Mouse (Mus musculus): ENCODE measurements at regions not wholly inside any gene's neighbourhood (a gene's known extent, or its start where the extent isn't known, plus 50 kb on each side); places are given as distances from the start of the nearest gene placed in this dataset.
A peak's percentile ranks its signal among the peaks of the same experiment; 100 is the strongest.

GRCm38 (mm10) chr7:136293536-136294145, 577.5 kb upstream of the Mki67 start:
- DNase-seq: no peak

GRCm38 (mm10) chr7:136294445-136294844, 578.3 kb upstream of the Mki67 start:
- peak in 1 of 2 experiments; percentile 14 for DNase-seq

GRCm38 (mm10) chr7:136297901-136298513, 581.8 kb upstream of the Mki67 start:
- no peak for DNase-seq

- DNase-seq: no peak
Measured at GRCm38 (mm10) chr7:136306137-136306536, 588.3 kb upstream of the Mgmt start.

- DNase-seq: no peak
Measured at GRCm38 (mm10) chr7:136308765-136309164, 585.6 kb upstream of the Mgmt start.

GRCm38 (mm10) chr7:136327281-136327680, 567.1 kb upstream of the Mgmt start:
- DNase-seq: peak; percentile 60 to 82

- DNase-seq: no peak
Measured at GRCm38 (mm10) chr7:136330431-136330830, 564.0 kb upstream of the Mgmt start.

GRCm38 (mm10) chr7:136332805-136333204, 561.6 kb upstream of the Mgmt start:
- DNase-seq: no peak

DNA sequence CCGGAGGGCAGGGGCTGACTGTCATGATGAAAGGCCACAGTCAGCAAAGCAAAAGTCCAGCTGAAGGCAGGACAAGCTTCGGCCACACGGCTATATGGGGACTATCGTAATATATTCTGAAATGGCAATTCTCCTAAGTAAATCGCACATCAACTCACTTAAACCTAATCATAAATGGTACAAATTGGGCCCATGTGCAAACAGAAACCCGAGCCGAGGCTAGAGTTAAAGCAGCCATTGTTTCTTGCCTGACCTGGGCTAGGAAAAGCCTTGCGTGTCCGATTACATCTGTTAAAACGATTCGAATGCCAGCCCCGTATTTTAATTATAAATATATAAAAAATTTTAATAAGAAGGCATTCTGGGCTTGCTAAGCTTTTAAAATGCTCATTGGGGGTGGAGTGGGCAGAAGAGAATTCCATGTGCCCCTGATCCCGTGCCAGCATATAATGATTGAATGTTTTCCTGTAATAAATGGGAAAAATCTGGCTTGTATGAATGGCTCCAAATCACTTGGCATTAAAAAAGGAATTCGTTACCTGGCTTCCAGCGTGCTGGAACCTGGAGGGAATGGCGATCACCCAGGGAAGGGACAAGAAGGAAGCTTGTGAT, 552.7 kb upstream of the Mgmt start:
- DNase-seq: no peak

DNA sequence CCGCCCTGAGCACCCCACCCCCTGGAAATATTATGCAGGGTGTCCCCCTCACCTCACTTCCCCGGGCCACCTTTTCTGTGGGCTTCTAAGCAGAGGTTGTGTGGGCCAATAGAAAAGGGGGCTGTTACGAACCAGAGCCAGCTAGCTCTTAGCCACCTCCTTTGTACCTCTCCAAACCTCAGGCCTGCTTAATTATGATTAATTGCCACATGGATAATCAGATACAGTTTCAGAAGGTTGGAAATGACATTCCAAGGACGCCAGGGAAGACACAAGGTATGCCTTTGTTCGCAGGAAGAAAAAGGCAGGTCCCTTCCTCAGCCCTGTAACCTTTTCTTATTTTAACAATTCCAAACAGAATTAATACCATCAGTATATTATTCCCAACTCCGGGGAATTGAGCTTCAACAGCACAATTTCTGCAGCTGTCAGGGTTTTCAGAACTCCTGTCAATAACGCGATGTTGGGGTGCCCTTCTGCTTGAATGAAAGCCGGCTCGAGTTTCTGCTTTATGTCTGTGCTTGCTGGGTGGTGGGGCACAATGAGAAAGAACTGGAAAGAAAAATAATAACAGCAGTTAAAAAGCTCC, 552.1 kb upstream of the Mgmt start:
- no peak for DNase-seq

DNA sequence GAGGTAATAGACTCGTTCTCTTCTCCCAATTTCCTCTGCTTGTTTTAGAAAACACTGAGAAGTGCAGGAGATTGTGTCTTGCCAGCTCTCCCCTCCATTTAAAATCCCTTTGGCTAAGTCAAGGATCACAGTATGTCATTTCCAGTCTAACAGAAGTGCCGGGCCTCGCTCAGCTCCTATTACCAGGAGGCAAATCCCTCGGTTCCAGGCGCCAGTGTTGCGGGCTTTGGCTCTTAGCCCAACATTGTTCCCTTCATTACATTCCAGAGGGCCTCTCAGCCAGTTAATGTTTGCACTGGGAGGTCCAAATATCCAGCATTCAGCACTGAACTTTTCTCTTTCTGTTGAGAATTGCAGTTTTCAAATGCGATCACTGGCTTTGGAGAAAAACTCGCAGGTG, 551.6 kb upstream of the Mgmt start:
- peak; percentile 55 to 71 for DNase-seq

- DNase-seq: no peak
Measured at GRCm38 (mm10) chr7:136343494-136343893, 550.9 kb upstream of the Mgmt start.

- DNase-seq: no peak
Measured at GRCm38 (mm10) chr7:136345051-136345450, 549.4 kb upstream of the Mgmt start.

DNA sequence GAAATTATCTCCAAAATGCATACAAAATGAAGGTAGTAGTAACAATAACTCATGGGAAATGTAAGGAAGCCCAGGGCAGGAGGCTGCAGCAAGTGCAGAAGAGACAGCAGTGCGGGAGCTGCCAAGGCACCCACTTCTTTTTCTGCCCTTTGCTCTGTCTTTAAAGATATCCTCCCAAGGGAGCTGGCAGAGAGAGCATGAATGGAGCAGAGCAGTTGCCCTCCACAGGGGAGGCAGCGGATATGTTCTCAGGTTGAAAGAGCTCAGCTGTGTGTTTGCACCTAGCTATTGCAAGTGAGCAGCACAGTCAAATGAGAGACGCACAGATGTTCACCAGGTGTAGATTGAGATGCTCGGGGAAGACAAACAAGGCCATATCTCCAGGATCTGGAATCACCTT, 547.9 kb upstream of the Mgmt start:
- DNase-seq: no peak

GRCm38 (mm10) chr7:136348309-136348708, 546.1 kb upstream of the Mgmt start:
- no peak for DNase-seq

GRCm38 (mm10) chr7:136349651-136350050, 544.8 kb upstream of the Mgmt start:
- no peak for DNase-seq

GRCm38 (mm10) chr7:136357011-136357410, 537.4 kb upstream of the Mgmt start:
- no peak for DNase-seq

- no peak for DNase-seq
Measured at GRCm38 (mm10) chr7:136365318-136366211, 528.8 kb upstream of the Mgmt start.

DNA sequence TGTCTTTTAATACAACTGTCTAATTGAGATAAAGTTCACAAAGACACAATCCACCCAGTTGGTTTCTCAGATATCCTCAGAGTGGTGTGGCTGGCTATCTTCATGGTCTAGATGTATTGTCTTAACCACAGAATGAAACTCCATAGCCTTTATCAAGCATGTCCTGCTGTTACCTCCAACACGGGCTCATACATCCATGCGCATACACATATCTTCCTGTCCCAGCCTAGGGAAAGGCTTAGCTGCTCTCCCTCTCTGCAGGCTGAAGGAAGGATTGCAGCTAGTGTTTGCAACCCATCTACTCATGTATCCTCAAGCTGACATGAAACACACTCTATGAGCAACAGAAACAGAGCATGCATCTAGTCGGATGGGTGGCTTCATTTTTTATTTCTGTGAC, 517.2 kb upstream of the Mgmt start:
- no peak for DNase-seq

DNA sequence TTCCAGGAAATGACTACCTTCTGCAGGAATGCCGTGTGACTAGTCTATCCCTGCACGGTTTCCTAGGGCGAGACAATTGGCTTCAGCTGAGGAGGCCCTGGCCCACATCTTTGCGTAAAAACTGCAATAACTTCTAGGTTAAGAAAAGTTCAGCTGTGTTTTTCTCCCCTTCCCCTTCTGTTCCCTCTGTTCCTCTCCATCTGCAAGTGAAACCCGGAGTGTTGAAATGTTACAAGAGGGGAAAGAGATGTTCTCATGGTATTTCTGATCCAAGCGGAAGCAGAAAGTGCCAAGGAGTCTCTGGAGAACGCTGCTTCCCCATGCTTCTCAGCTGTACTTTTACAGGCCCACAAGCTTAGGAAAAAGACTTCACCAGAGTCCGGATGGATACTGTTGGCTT, 516.7 kb upstream of the Mgmt start:
- no peak for DNase-seq

DNA sequence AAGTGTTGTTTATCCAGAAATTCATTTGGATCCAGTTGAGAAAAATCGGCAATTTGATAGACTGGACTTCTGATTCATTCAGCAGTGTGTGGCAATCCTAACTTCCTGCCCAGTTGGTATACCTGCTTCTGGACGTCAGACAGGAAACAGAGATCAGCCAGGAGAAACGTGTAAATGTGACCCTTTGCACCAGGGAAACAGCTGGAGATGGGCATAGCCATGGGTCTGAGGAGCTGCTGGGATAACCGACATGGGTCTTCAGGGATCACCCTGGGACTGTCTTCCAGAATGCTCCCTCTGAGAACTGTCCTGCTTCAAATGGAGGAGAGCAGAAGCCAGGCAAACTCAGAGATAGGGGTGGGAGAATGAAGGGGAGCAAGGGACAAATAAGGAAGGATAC, 516.1 kb upstream of the Mgmt start:
- no peak for DNase-seq

GRCm38 (mm10) chr7:136379319-136379718, 515.1 kb upstream of the Mgmt start:
- no peak for DNase-seq

DNA sequence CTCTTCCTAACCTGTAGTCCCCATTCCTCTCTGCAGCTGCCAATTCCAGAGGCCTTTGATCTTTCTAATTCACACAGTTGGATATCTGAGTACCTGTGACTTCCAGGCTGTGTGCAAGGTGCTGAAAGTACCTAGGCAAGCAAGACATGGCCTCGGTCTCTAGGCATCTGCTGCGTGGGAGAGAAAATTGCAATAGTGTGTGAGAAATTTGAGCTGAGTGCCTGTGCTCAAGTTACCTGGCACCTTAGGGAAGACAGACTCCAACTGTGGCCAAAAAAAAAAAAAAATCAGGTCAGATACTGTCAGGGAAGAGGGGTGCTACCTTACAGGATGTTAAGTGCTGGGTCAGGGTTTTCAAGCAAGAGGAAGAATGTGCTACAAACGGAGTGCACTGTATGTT, 514.7 kb upstream of the Mgmt start:
- no peak for DNase-seq
